Comparison of ENCODE assay signal across 8 mouse cellular contexts in genomic region chr6:93223610-93224550, GRCm38 (mm10).
DNase-seq lines count a peak whose midpoint lies in the region; ATAC-seq and TF ChIP-seq lines count a peak whose summit lies in the region.

No protein-coding gene starts in this region.

- intact Hi-C loops in heart, postnatal 25 days (cut with DNase I): no loop called here

- peak overlapping the region; percentile 57; the same call in 1 of the 2 replicates for H3K27ac ChIP-seq in forebrain, postnatal 0 days (ENCODE audit: low read depth, low read length)
- 0 out of 2 replicates have a peak overlapping the region, but pooled peaks have one; percentile 22 for H3K27ac ChIP-seq in limb, embryonic 15.5 days

- no peaks in the 10 kb centered on the region for H3K36me3 ChIP-seq in forebrain, postnatal 0 days (ENCODE audit: insufficient read depth)
- H3K36me3 ChIP-seq in limb, embryonic 15.5 days: no peaks in the 10 kb centered on the region

- peak; percentile 66 for ATAC-seq in forebrain, postnatal 0 days
- no peak; the same call in 1 of the 2 replicates for ATAC-seq in limb, embryonic 15.5 days (ENCODE audit: insufficient number of reproducible peaks, low FRiP score, low TSS enrichment, low read depth)
- no peak for ATAC-seq in erythroblast, adult 5-6 weeks (replicated peaks; ENCODE audit: low FRiP score, poor library complexity, severe bottlenecking)

- peaks cover 4% of the 10 kb centered on the region; the same call in 1 of the 2 replicates for H3K4me1 ChIP-seq in forebrain, postnatal 0 days (ENCODE audit: insufficient read depth)
- H3K4me1 ChIP-seq in limb, embryonic 15.5 days: 0 out of 2 replicates have a peak, but pooled peaks cover 8% of the 10 kb centered on the region

- H3K9ac ChIP-seq in forebrain, postnatal 0 days: no peak overlapping the region
- H3K9ac ChIP-seq in limb, embryonic 15.5 days: no peak overlapping the region

- peak; percentile 14 to 15 for DNase-seq in layer of hippocampus, postnatal 10 days (ENCODE audit: low spot score in 2 of 2)
- DNase-seq in layer of hippocampus, adult 11-12 months (ENCODE audit: low spot score): no peak
- peak; percentile 17 for DNase-seq in forebrain, postnatal 0 days
- DNase-seq in ovary, postnatal 36 days (ENCODE audit: low spot score): peak; percentile 35
- no peak for DNase-seq in layer of hippocampus, adult 8-10 months (ENCODE audit: low spot score in 2 of 2)
- DNase-seq in heart, postnatal 25 days (ENCODE audit: low spot score): no peak

- no peak overlapping the region for H3K4me2 ChIP-seq in forebrain, postnatal 0 days (ENCODE audit: low read depth)
- no peak overlapping the region for H3K4me2 ChIP-seq in limb, embryonic 15.5 days

- H3K27me3 ChIP-seq in forebrain, postnatal 0 days (ENCODE audit: insufficient read depth, low read length): no peaks in the 10 kb centered on the region
- H3K27me3 ChIP-seq in limb, embryonic 15.5 days: no peaks in the 10 kb centered on the region

- 16% methylated on average over 8 of the region's 8 CpGs for WGBS in forebrain, postnatal 0 days
- 47% methylated on average over 8 of the region's 8 CpGs for WGBS in limb, embryonic 15.5 days

- no peak for TF ChIP-seq CTCF in forebrain, postnatal 0 days (IDR thresholded peaks at IDR 0.05; ENCODE audit: low read depth)

- H3K4me3 ChIP-seq in forebrain, postnatal 0 days (ENCODE audit: low read depth, low read length): no peak overlapping the region
- no peak overlapping the region for H3K4me3 ChIP-seq in limb, embryonic 15.5 days

- no peaks in the 10 kb centered on the region for H3K9me3 ChIP-seq in forebrain, postnatal 0 days (ENCODE audit: low read length)
- no peaks in the 10 kb centered on the region for H3K9me3 ChIP-seq in limb, embryonic 15.5 days

Comparison
In these comparisons a context has a peak if more than half of its experiments do, and no peak if none do; other contexts are left out.
1. DNase-seq: peak in layer of hippocampus, postnatal 10 days (2 of 2), forebrain, postnatal 0 days (single experiment) and ovary, postnatal 36 days (single experiment); none in layer of hippocampus, adult 11-12 months (single experiment), layer of hippocampus, adult 8-10 months (0 of 2) and heart, postnatal 25 days (single experiment).